Mouse (Mus musculus) midbrain, embryonic 12.5 days (tissue): ENCODE measurements around the gene Nxpe3. TPM values are rescaled to one million over a fixed set of nuclear protein-coding genes. Genes with fewer than 3 reads are reported as not detected.

ENCODE experiments used
- ATAC-seq: fragments of 200-750 bp; cut with Nextera tagmentation; 2 replicates; pipeline ENCODE4 v1.8.0; 2017; ENCODE audit warnings: low read depth, moderate TSS enrichment, moderate library complexity; ENCODE audit not compliant: low FRiP score
- H3K27ac ChIP-seq: fragments of 300-500 bp; sonication (generic); replicated peaks from 2 replicates; pipeline ENCODE4 v1.5.1; 2016; ENCODE audit warnings: mild to moderate bottlenecking
- H3K27me3 ChIP-seq: fragments of 300-500 bp; sonication (generic); 2 replicates; pipeline ENCODE4 v1.6.1; 2016; ENCODE audit warnings: mild to moderate bottlenecking
- H3K36me3 ChIP-seq: fragments of 300-500 bp; sonication (generic); 2 replicates; pipeline ENCODE4 v1.6.1; 2016
- H3K4me1 ChIP-seq: fragments of 300-500 bp; sonication (generic); 2 replicates; pipeline ENCODE4 v1.6.1; 2016
- H3K4me2 ChIP-seq: fragments of 300-500 bp; sonication (generic); replicated peaks from 2 replicates; pipeline ENCODE4 v1.6.1; 2016; ENCODE audit warnings: mild to moderate bottlenecking, moderate library complexity
- H3K4me3 ChIP-seq: fragments of 300-500 bp; sonication (generic); 2 replicates; pipeline ENCODE4 v1.5.1; 2016; ENCODE audit warnings: mild to moderate bottlenecking
- H3K9ac ChIP-seq: fragments of 300-500 bp; sonication (generic); replicated peaks from 2 replicates; pipeline ENCODE4 v1.6.1; 2016; ENCODE audit warnings: mild to moderate bottlenecking, moderate library complexity
- H3K9me3 ChIP-seq: fragments of 300-500 bp; sonication (generic); 2 replicates; pipeline ENCODE4 v1.6.1; 2016; ENCODE audit warnings: mild to moderate bottlenecking
- WGBS: fragments of 180-500 bp; shearing (Covaris S2); methylation state at CpG from one replicate; pipeline ENCODE4 v1.1.7; 2016; 5-methylcytosine and 5-hydroxymethylcytosine counted together
- polyA plus RNA-seq: library from polyadenylated mRNA; unstranded; fragments of >200 nt; fragmentation: Nextera tagmentation; extraction: Ambion mirVana; gene quantifications from 2 replicates; pipeline ENCODE4 v1.2.1, GENCODE M21; 2016

Gene Nxpe3
- polyA plus RNA-seq, 1 experiment from 2014 or later: 1.1 TPM

DNA sequence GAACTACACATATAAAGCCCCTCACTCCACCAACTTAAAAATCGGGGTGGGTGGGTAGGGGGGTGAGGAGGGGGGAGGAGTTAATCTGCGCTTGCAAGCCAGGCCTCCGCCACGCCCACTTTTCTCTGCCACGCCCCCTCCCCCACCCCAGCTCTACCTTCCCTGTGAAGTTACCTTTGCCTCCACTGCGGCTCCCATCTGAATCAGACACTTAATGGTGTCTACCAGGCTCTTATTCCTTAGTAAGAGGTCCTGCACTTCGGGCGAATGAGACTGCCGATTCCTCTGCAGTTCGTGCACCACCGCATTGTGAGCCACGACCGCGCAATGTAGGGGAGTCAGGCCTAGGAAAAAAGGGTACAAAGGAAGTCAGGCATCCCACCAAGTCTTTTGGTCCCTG, 79.6 kb downstream of the Nxpe3 start:
- Histone ChIP-seq H3K27ac (no peak overlapping the region), H3K4me1 (0 out of 2 replicates have a peak, but pooled peaks cover 11% of the 10 kb centered on the region), H3K9ac (no peak overlapping the region), H3K4me2 (no peak overlapping the region), H3K27me3 (peaks cover 10% of the 10 kb centered on the region), H3K9me3 (no peaks in the 10 kb centered on the region), H3K4me3 (no peak overlapping the region), H3K36me3 (peaks cover 36% of the 10 kb centered on the region)
- ATAC-seq: no peak
- 89% methylated on average over 14 of the region's 14 CpGs for WGBS

GRCm38 (mm10) chr16:55814686-55815085, 80.4 kb downstream of the Nxpe3 start:
- no peak for ATAC-seq
- H3K36me3 ChIP-seq: peaks cover 36% of the 10 kb centered on the region

DNA sequence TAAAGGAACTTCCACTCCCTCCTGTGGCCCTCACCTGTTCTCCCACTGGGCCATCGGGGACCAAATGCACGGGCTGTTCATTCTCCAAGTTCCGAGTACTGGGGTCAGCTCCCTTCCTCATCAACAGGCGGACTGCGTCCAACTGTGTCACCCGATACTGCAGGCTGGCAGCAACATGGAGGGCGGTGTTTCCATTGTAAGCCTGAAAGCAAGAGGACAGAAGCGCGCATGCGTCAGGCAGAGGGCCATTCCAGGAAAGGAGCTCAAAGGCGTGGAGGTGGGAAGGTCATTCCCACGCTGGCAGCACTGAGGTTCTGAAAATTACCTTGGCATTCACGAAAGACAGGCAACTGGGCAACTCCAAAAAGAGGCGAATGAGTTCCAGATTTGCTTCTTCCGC, 81.2 kb downstream of the Nxpe3 start:
- Histone ChIP-seq H3K27me3 (no peaks in the 10 kb centered on the region), H3K36me3 (peaks cover 36% of the 10 kb centered on the region)

More at GRCm38 (mm10) chr16:55814686-55815085, 80.4 kb downstream of the Nxpe3 start:
- Histone ChIP-seq H3K9me3 (no peaks in the 10 kb centered on the region), H3K4me2 (no peak overlapping the region), H3K4me3 (no peak overlapping the region), H3K9ac (no peak overlapping the region), H3K27me3 (peaks cover 6% of the 10 kb centered on the region; the same call in 1 of the 2 replicates), H3K4me1 (0 out of 2 replicates have a peak, but pooled peaks cover 6% of the 10 kb centered on the region), H3K27ac (no peak overlapping the region)
- 95% methylated on average over 6 of the region's 6 CpGs for WGBS

GRCm38 (mm10) chr16:55811792-55812191, 83.3 kb downstream of the Nxpe3 start:
- H3K9ac ChIP-seq: no peak overlapping the region
- no peak overlapping the region for H3K4me3 ChIP-seq
- WGBS: 89% methylated on average over 6 of the region's 6 CpGs
- H3K9me3 ChIP-seq: no peaks in the 10 kb centered on the region
- no peaks in the 10 kb centered on the region for H3K27me3 ChIP-seq
- peaks cover 29% of the 10 kb centered on the region for H3K36me3 ChIP-seq
- no peak overlapping the region for H3K27ac ChIP-seq
- peaks cover 4% of the 10 kb centered on the region; the same call in 1 of the 2 replicates for H3K4me1 ChIP-seq
- no peak for ATAC-seq
- no peak overlapping the region for H3K4me2 ChIP-seq

More for the DNA sequence above, 81.2 kb downstream of the Nxpe3 start:
- Histone ChIP-seq H3K4me3 (no peak overlapping the region), H3K9me3 (no peaks in the 10 kb centered on the region), H3K4me2 (no peak overlapping the region), H3K27ac (no peak overlapping the region), H3K9ac (no peak overlapping the region), H3K4me1 (no peaks in the 10 kb centered on the region)
- no peak for ATAC-seq
- 88% methylated on average over 15 of the region's 15 CpGs for WGBS

DNA sequence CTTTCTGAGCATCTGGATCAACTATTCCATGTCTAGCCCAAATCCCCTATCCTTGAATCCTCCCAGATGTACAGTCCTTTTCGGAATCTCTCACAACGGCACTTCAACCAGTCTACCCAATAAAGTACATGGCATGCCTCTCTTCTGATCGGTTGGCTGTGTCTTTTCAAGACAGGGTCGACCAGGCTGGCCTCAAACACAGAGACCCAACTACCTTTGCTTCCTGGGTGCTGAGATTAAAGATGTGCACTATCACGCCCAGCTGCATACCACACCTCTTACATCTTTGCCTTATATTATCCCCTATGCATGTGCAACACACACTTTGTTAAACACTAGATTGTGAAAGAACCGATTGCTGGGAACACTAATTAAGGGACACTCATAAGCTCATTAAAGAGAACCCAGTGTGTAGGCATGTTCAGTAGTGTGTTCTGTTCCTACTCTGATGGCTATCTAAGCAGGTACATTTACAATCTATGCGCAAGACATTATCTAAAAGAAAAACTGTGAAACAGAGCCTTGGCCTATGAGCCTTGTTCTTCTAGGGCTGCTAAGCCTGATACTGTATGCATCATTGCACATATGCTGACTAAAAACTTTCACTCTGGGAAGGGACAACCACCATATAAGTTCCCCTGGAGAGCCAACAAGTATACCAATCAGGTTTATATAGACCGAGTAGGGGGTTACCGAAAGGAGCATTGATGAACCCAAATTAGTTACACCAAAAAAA, 85.1 kb downstream of the Nxpe3 start:
- Histone ChIP-seq H3K27me3 (no peaks in the 10 kb centered on the region), H3K27ac (no peak overlapping the region), H3K9ac (no peak overlapping the region), H3K4me2 (no peak overlapping the region), H3K4me1 (peaks cover 4% of the 10 kb centered on the region; the same call in 1 of the 2 replicates), H3K4me3 (no peak overlapping the region), H3K9me3 (no peaks in the 10 kb centered on the region), H3K36me3 (peaks cover 15% of the 10 kb centered on the region)
- WGBS: 95% methylated on average over 9 of the region's 9 CpGs
- ATAC-seq: no peak

- Histone ChIP-seq H3K36me3 (peaks cover 9% of the 10 kb centered on the region), H3K27ac (no peak overlapping the region), H3K9ac (no peak overlapping the region), H3K9me3 (no peaks in the 10 kb centered on the region), H3K4me1 (peaks cover 4% of the 10 kb centered on the region; the same call in 1 of the 2 replicates), H3K4me2 (no peak overlapping the region), H3K27me3 (no peaks in the 10 kb centered on the region), H3K4me3 (no peak overlapping the region)
- no peak for ATAC-seq
- WGBS: 95% methylated on average over 6 of the region's 6 CpGs
Measured at GRCm38 (mm10) chr16:55809345-55809744, 85.7 kb downstream of the Nxpe3 start.

GRCm38 (mm10) chr16:55807505-55807932, 87.6 kb downstream of the Nxpe3 start:
- Histone ChIP-seq H3K4me3 (no peak overlapping the region), H3K4me1 (peaks cover 4% of the 10 kb centered on the region; the same call in 1 of the 2 replicates), H3K4me2 (no peak overlapping the region), H3K27me3 (no peaks in the 10 kb centered on the region), H3K9me3 (no peaks in the 10 kb centered on the region), H3K9ac (no peak overlapping the region), H3K27ac (no peak overlapping the region), H3K36me3 (0 out of 2 replicates have a peak, but pooled peaks cover 1% of the 10 kb centered on the region)
- WGBS: 46% methylated on average over 6 of the region's 6 CpGs
- ATAC-seq: peak; percentile 41; the same call in 1 of the 2 replicates

GRCm38 (mm10) chr16:55804799-55805198, 90.3 kb downstream of the Nxpe3 start:
- H3K4me1 ChIP-seq: peaks cover 4% of the 10 kb centered on the region; the same call in 1 of the 2 replicates
- no peak for ATAC-seq
- no peaks in the 10 kb centered on the region for H3K36me3 ChIP-seq
- no peak overlapping the region for H3K4me2 ChIP-seq
- H3K9ac ChIP-seq: no peak overlapping the region
- H3K9me3 ChIP-seq: no peaks in the 10 kb centered on the region
- H3K4me3 ChIP-seq: no peak overlapping the region
- 90% methylated on average over 1 of the region's 1 CpGs for WGBS
- no peak overlapping the region for H3K27ac ChIP-seq
- H3K27me3 ChIP-seq: no peaks in the 10 kb centered on the region

GRCm38 (mm10) chr16:55801629-55802028, 93.5 kb downstream of the Nxpe3 start:
- H3K27me3 ChIP-seq: no peaks in the 10 kb centered on the region
- no peaks in the 10 kb centered on the region for H3K36me3 ChIP-seq
- WGBS: 89% methylated on average over 1 of the region's 1 CpGs
- no peak overlapping the region for H3K9ac ChIP-seq
- no peak overlapping the region for H3K4me3 ChIP-seq
- H3K27ac ChIP-seq: no peak overlapping the region
- no peaks in the 10 kb centered on the region for H3K9me3 ChIP-seq
- no peak overlapping the region for H3K4me2 ChIP-seq
- no peak for ATAC-seq
- no peaks in the 10 kb centered on the region for H3K4me1 ChIP-seq

DNA sequence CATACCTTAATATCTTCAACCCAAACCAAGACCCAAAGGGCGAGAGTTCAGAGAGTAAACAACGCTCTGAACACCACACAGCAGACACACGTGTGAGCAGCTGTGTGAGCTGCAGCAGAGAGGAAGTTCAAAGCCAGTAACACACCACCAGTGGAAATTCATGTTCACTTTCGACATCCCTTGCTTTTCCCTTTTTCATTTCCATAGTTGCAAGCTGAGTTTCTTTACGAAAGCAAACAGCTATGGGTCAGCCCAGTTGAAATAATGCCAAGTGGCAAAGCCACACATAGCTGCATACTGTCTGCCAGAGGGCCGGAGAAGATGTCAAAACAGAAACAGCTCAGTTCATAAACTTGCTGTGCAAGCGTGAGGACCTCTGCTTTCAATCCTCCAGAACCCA, 96.2 kb downstream of the Nxpe3 start:
- Histone ChIP-seq H3K36me3 (no peaks in the 10 kb centered on the region), H3K4me1 (no peaks in the 10 kb centered on the region), H3K27me3 (no peaks in the 10 kb centered on the region), H3K4me3 (no peak overlapping the region), H3K9me3 (no peaks in the 10 kb centered on the region), H3K9ac (no peak overlapping the region), H3K27ac (no peak overlapping the region), H3K4me2 (no peak overlapping the region)
- WGBS: 86% methylated on average over 7 of the region's 7 CpGs
- no peak for ATAC-seq

DNA sequence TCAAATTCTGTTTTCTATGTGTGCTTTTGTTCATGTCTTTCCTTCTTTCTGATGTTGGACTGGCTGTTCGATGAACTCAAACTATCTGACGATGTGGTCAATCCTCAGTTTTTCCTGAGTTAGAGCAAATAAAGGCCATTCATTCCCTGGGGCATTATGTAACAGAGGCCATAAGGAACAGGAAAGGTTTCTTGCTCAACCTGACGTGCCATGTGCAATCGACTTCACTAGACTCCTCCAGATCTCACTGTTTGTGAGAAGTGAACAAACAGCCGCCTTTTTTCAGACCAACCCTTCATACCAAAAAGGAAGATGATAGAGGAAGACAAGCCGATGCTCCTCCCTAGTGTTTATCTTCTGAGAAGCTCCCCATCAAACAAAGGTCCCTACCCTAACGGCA, 104.8 kb downstream of the Nxpe3 start:
- no peak for ATAC-seq
- H3K9ac ChIP-seq: no peak overlapping the region
- H3K4me2 ChIP-seq: no peak overlapping the region
- no peaks in the 10 kb centered on the region for H3K36me3 ChIP-seq
- no peaks in the 10 kb centered on the region for H3K4me1 ChIP-seq
- H3K9me3 ChIP-seq: no peaks in the 10 kb centered on the region
- H3K27me3 ChIP-seq: no peaks in the 10 kb centered on the region
- H3K4me3 ChIP-seq: no peak overlapping the region
- no peak overlapping the region for H3K27ac ChIP-seq
- 94% methylated on average over 7 of the region's 7 CpGs for WGBS
